Mouse (Mus musculus): ENCODE measurements around the gene Tlcd1. TPM values are rescaled to one million over a fixed set of nuclear protein-coding genes. Genes with fewer than 3 reads are reported as not detected.

Tlcd1 gene
- total and polyA plus RNA-seq, 3 experiments, result 23.3 to 28.3 TPM; not detected in 1

- H3K9ac ChIP-seq (ENCODE audit: control insufficient read depth, low read depth, low read length, poor library complexity, severe bottlenecking), result peak overlapping the region; percentile 88
- H3K27me3 ChIP-seq (ENCODE audit: control insufficient read depth in 1 of 2, insufficient read depth in 2 of 2, low read length in 2 of 2), result peaks cover 0 to 6% of the 10 kb centered on the region in 2 experiments; a peak in 1 of 4 replicates
- DNase-seq (ENCODE audit: low read depth, low spot score), result no peak
- H3K4me3 ChIP-seq (ENCODE audit: control insufficient read depth in 1 of 2, insufficient read depth in 1 of 2, low read depth in 2 of 2, low read length in 2 of 2), result peak overlapping the region; percentile 72 to 73
- H3K4me1 ChIP-seq (ENCODE audit: control insufficient read depth in 1 of 2, insufficient read depth in 2 of 2, low read length in 2 of 2), result peaks cover 0 to 17% of the 10 kb centered on the region in 2 experiments; a peak in 3 of 4 replicates
- TF ChIP-seq MXI1 (IDR thresholded peaks at IDR 0.05; ENCODE audit: low read depth, low read length) (no peak), RAD21 (IDR thresholded peaks at IDR 0.05; ENCODE audit: low read depth, low read length) (no peak), ZNF384 (IDR thresholded peaks at IDR 0.05; ENCODE audit: low read depth, low read length) (no peak), RCOR1 (IDR thresholded peaks at IDR 0.05; ENCODE audit: low read depth, low read length) (no peak), NELFE (IDR thresholded peaks at IDR 0.05; ENCODE audit: low read depth, low read length) (no peak), ETS1 (IDR thresholded peaks at IDR 0.05; ENCODE audit: low read depth, low read length) (no peak), MAZ (IDR thresholded peaks at IDR 0.05; ENCODE audit: low read depth, low read length) (no peak), TAL1 (IDR thresholded peaks at IDR 0.05; ENCODE audit: low read length) (no peak), UBTF (IDR thresholded peaks at IDR 0.05; ENCODE audit: borderline replicate concordance, insufficient read depth, low read depth, low read length) (no peak), ZKSCAN1 (IDR thresholded peaks at IDR 0.05; ENCODE audit: low read depth, low read length) (no peak), ZMIZ1 (IDR thresholded peaks at IDR 0.05; ENCODE audit: low read depth, low read length) (no peak), MEF2A (IDR thresholded peaks at IDR 0.05; ENCODE audit: extremely low read depth, insufficient replicate concordance, low read depth, low read length, poor library complexity, severe bottlenecking) (no peak), SIN3A (IDR thresholded peaks at IDR 0.05; ENCODE audit: low read length) (no peak)
- H3K9me3 ChIP-seq (replicated peaks; ENCODE audit: insufficient read depth, low read length), result no peaks in the 10 kb centered on the region
- peaks cover 0 to 4% of the 10 kb centered on the region in 2 experiments; a peak in 2 of 4 replicates for H3K36me3 ChIP-seq (ENCODE audit: control insufficient read depth in 1 of 2, insufficient read depth in 2 of 2, low read length in 2 of 2)
- H3K79me2 ChIP-seq (ENCODE audit: control insufficient read depth, insufficient read depth, low read length, poor library complexity), result peaks cover 7% of the 10 kb centered on the region; the same call in 1 of the 2 replicates
- no peak overlapping the region for H3K27ac ChIP-seq (ENCODE audit: control insufficient read depth, low read depth, low read length)
Observed at GRCm38 (mm10) chr11:78190041-78190440, 13.5 kb downstream of the Tlcd1 start.

DNA sequence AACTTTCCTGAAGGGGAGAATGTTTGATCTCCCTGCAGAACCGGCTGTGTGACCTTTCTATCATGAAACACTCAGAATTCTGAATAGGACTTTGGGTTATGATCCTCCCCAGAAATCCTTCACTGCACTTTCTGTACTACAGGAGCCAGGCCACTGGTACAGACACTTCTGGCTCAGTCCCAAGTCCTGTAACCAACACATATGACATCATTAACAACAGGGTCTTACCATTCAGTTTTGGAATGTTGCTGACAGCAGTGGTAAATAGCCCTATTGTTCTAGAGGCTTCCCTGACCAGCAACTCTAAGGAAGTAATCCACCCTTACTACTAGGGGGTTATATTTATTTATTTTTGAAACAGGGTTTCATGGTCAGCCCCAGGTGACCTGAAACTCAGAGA is 16.6 kb downstream of the Tlcd1 start, which contains the start of gene Proca1:
TSS of gene Proca1 (plus strand) at position 280 of the 400 bp plus-strand sequence.
- Histone ChIP-seq H3K27me3 (ENCODE audit: control insufficient read depth in 1 of 2, insufficient read depth in 2 of 2, low read length in 2 of 2) (peaks cover 0 to 6% of the 10 kb centered on the region in 2 experiments; a peak in 1 of 4 replicates), H3K4me1 (ENCODE audit: control insufficient read depth in 1 of 2, insufficient read depth in 2 of 2, low read length in 2 of 2) (peaks cover 0 to 18% of the 10 kb centered on the region in 2 experiments; a peak in 3 of 4 replicates), H3K9ac (ENCODE audit: control insufficient read depth, low read depth, low read length, poor library complexity, severe bottlenecking) (no peak within 1 kb of the TSS), H3K9me3 (replicated peaks; ENCODE audit: insufficient read depth, low read length) (no peaks in the 10 kb centered on the region), H3K27ac (ENCODE audit: control insufficient read depth, low read depth, low read length) (no peak within 1 kb of the TSS), H3K79me2 (ENCODE audit: control insufficient read depth, insufficient read depth, low read length, poor library complexity) (peaks cover 7% of the 10 kb centered on the region; the same call in 1 of the 2 replicates), H3K4me3 (ENCODE audit: control insufficient read depth in 1 of 2, insufficient read depth in 1 of 2, low read depth in 2 of 2, low read length in 2 of 2) (peak within 1 kb of the TSS in 1 of 2 experiments; percentile 100; a peak in 2 of 4 replicates), H3K36me3 (ENCODE audit: control insufficient read depth in 1 of 2, insufficient read depth in 2 of 2, low read length in 2 of 2) (peaks cover 0 to 4% of the 10 kb centered on the region in 2 experiments; a peak in 2 of 4 replicates)
- DNase-seq (ENCODE audit: low read depth, low spot score), result no peak
- no peak for TF ChIP-seq MAX (IDR thresholded peaks at IDR 0.05; ENCODE audit: low read length)
- TF ChIP-seq GATA1 (IDR thresholded peaks at IDR 0.05; ENCODE audit: low read depth, low read length), result no peak
- no peak for TF ChIP-seq MEF2A (IDR thresholded peaks at IDR 0.05; ENCODE audit: extremely low read depth, insufficient replicate concordance, low read depth, low read length, poor library complexity, severe bottlenecking)
- no peak for TF ChIP-seq POLR2AphosphoS5 (IDR thresholded peaks at IDR 0.05; ENCODE audit: borderline replicate concordance, low read depth, low read length)
- TF ChIP-seq ZMIZ1 (IDR thresholded peaks at IDR 0.05; ENCODE audit: low read depth, low read length), result no peak

Measured in MEL (cell line).